Mouse (Mus musculus): Measurements from ENCODE around the gene Tbx6. TPM values are rescaled to one million over a fixed set of nuclear protein-coding genes. Genes with fewer than 3 reads are reported as not detected.

Tbx6 gene
- polyA plus RNA-seq, 1 experiment: 0.55 TPM

DNA sequence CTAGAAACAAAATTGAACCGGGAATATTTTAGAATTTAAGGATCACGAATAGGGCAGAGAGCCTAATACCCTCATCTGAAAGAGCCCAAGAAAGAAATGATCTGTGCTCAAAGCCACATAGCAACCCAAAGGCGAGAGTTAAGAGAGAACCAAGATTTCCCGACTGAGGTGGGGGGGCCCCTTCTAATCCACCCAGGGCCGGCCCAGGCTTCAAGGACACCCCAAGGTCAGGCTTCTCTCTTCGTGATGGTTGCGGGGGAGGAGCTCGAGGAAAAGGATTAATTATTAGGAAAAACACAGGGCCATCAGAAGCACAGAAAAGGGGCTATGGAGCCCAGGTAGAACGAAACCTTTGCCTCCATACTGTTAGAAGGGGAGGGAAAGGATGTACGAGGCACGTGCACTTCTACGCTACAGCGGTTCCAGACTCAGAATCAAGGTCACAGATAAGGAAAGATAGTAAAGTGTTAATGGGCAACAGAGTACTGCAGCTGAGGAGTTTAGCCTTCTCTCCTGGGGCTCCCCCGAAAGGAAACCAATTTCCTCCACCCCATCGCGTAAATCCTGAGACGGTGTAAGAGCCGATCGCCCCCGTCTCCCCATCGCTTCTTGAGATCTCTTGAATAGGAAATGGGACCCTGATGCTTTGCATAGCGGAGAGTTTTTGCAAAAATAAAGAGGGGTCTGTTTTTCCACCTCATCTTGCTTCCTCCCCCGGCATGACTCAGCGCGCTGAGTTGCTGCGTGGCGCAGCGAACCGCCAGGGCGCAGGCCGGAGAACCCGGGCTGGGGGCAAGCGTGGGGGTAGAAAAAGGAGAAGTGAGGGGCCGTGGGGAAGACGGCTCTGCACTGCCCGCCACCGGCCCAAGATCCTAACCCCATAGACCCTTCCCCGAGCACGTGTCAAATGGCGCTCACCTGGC is 17.1 kb downstream of the Tbx6 start:
- no peak for TF ChIP-seq GATA1 (IDR thresholded peaks at IDR 0.05; ENCODE audit: low read length)

DNA sequence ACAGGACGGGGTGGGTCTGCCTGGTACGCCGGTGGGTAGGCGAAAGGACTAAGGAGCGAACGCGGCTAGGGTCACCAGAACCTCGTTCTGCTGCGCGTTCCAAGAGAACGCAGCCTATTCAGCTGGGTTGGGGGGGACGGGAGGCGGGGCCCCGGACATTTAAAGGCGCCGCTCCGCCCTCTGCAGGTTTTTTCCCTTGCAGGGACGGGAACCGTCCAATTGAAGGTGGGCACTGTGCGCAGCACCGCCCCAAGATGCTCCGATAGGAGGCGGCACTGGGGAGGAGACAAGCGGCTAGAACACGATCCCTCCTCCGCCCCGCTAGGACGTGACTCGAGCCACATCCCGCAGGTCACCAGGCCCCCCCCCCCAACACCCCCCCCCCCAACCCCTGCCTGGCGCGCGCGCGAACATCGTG is 17.8 kb downstream of the Tbx6 start:
- no peak for TF ChIP-seq GATA1 (IDR thresholded peaks at IDR 0.05; ENCODE audit: low read length)

DNA sequence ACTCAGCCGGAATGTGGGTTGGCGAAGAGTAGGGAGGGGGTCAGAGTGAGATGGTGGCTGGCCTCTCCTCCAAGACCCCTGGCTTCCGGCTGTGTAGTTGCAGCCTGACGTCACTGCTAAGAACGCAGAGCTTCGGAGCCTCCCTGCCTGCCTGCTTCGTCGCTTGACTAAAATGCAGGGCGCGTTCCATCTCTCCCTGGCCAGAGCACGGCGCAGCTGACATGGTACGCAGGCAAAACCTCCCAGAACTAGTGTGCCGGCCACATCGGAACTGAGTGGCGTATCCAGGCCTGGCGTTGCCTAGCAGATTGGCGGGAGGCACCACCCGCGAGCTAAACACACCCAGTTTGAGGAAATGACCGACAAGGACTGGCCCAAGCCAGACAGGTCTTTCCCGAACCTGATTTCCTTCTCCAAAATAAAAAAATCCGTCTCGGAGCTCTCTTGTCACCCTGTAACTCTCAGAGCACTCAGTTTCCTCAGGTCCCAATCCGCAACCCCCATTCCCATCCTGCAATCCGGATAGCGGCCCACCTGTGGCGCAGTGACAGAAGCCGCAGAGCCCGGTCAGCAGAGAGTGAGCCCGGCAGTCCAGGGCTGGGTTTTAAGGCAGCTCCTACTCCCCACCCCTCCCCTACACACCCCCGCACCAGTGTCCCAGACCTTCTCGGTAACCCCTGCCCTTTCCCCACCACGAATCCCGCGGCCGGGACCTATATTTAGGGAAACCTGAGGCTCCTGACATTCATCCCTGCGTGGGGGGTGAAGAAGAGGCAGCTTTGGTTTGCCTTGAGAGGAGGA is 18.4 kb downstream of the Tbx6 start:
- no peak for TF ChIP-seq GATA1 (IDR thresholded peaks at IDR 0.05; ENCODE audit: low read length)

DNA sequence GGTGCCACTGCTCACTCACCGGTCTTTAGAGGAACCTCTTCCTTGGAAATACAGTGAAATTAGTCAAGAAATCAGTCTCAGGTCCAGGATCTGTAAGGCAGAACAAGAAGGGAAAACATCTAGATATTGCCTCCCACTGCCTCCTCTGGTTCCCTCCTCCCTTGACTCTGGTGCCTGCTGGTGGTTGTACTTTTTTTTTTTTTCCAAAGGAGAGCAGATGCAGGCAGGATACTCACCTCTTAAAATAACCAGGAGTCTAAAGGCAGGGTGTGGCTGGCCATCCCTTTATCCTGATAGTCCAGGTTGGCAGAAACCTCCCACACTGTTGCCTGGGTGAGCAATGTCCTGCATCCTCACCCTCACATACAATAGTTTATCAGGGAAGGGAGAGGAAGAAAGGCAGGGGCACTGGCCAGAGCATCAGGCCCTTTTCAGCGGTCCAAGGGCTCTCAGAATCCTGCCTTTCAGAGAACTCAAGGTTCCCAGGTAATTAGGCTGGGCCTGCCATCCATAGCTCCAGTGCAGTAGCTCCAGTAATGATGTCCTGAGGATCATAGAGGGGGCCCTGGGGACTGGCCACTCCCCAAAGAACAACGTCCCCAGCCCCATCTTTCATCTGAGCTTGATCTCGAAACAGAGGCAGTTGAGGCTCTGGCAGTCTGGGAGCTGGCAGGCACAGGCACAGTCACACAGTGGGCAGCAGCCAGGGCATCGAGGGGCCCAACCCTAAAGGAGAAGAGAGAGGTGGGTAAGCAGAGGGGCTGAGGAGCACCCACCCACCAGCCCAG is 19.2 kb downstream of the Tbx6 start:
- no peak for TF ChIP-seq GATA1 (IDR thresholded peaks at IDR 0.05; ENCODE audit: low read length)

DNA sequence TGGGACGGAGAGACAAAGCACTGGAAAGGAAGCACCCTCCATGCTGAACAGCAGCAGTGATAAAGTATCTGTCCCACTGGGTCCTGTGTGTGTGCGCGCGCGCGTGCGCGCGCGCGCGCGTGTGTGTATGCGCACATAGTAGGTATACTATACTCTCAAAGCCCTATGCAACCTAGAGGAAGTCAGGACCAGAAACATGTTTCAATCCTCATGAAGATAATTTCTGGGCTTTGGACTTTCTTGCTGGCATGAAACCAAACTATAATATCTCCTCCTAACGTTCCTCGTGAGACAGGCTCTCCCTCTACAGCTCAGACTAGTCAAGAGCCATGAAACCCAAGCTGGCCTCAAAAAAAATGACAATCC is 19.8 kb downstream of the Tbx6 start:
- TF ChIP-seq GATA1 (IDR thresholded peaks at IDR 0.05; ENCODE audit: low read length): no peak

DNA sequence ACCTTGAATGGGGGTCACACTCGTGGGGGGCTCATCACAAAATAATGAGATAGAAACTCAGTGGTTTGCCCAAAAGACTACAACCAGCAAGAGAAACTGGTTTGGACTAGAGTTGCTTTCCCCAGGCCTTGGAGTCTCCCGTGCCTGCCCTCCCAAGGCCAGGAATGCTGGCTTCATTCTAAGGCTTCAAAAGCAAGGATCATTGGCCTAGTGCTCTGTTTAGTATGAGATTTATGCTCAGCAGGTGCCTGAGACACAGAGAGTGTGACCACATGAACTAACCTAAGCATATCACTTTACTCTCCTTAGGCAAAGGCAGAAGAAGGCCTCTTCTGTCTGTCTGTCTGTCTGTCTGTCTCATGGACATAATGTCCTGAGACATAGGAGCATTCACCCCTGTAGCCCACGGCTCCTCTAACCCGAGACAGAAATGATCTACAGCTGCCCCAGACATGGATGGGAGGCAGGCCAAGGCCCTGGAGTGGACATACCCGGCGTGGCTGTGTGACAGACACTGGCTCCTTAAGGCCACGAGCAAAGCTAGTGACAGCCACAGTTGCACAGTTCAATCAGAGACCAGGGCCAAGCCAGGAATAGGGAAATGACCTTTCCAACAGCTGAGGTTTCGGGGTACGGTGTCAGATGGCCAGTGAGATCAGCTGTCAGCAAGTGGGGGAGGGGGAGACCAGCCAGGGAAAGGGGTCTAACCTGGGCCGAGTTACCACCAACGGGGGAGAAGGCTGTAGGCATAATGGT is 21.0 kb downstream of the Tbx6 start:
- TF ChIP-seq GATA1 (IDR thresholded peaks at IDR 0.05; ENCODE audit: low read length): no peak

DNA sequence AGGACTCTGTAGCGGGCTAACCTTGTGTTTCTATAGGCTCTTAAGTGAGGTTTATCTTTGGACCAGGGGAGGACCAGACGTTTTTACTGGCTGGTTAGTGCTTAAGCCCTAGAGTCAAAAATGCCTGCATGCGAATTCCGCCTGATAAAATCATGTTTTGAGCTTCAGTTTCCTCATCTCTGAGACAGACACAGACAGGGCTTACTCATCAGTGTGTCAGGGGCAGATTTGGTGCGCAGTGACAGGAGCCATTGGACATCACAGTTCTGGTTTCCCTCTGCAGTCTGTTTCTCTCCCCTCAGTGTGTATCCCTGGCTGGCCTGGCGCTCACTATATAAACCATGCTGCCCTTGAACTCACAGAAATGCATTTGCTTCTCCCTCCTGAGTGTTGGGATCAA is 21.9 kb downstream of the Tbx6 start:
- peak; percentile 26 for TF ChIP-seq GATA1 (IDR thresholded peaks at IDR 0.05; ENCODE audit: low read length)

DNA sequence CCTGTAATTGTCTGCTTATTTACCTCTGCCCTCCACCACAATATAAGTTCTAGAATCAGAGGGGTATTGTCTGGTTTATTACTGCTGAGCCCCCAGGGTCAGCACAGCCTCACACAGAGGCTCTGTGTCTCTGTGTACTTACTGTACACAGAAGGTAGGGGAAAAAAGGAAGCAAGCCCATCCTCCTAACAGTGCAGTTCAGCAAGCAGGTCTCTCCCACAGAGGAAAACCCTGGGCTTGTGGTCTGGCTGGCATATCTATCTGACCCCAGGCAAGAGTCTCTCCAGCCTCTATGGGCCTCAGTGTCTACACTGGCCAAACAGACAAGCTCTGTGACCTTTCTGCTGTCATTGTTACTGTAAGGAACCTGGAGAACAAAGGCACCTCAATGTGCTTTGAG is 22.5 kb downstream of the Tbx6 start:
- TF ChIP-seq GATA1 (IDR thresholded peaks at IDR 0.05; ENCODE audit: low read length): no peak

DNA sequence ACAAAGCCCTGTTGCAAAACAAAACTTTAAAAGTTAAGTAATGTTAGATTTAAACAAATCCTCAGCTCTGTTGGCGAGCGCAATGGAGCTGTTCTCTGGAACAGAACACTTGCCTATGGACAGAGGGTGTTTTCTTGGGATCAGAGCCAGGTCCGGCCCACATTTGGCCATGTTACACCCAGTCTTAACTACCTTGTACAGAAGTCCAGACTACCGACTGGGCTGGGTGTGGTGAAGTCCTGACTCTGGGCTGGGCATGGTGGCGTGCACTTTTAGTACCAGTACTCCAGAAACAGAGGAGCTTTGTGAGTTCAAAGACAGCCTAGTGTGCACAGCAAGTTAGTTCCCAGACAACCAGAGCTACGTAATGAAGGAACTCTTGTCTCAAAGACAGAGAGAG is 25.7 kb downstream of the Tbx6 start:
- no peak for TF ChIP-seq GATA1 (IDR thresholded peaks at IDR 0.05; ENCODE audit: low read length)

DNA sequence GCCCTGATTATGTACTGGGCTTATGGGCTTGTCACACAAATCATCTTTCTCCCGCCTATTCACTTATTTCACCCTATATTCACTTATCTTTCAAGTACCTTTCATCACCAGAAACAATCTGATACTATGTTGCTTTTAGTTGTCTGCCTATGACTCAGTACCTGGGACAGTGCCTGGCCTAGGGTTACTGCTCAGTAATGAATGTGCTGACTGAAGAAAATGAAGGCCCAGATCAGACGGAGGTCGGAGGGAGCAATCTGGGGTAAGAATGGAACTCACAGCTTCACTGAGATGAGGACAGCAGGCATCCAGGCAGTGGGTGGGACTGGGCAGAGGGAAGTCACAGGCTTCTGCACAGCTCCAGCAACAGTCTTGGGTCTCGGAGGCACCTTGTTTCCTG is 26.1 kb downstream of the Tbx6 start:
- TF ChIP-seq GATA1 (IDR thresholded peaks at IDR 0.05; ENCODE audit: low read length): no peak

DNA sequence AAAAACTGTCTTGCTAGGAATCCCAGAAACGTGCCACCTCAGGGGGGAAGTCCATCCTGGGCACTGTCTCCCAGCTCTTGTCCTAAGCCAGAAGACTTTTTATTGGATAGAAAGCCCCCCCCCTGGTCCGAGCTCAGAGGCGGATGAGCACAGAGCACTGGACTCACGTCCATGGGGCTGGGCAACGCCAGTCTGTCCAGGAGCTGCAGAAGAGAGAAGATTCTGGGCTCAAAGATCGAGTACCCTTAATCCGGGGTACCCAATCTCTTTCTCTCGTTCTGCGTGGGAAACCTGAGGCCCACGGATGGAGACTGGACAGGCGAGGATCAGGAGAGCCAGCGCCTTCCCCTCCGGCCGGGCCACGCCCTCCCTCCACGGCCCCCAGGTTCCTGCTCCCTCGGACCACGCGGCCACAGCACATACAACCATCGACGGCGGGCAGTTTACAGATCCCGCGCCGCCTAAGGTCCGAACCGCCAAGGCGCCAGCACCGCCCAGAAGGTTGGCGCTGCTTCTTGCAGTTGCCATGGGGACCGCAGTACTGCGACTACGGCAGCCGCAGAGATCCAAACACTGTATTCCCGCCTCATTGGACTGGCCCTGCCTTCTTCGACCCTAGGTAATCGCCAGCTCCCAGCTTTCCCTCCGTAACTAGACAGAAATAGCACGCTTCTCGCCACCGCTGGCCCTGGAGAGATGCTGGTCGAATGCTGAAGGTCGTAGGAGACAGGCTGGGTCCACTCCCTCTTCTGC is 27.6 kb downstream of the Tbx6 start:
- no peak for TF ChIP-seq GATA1 (IDR thresholded peaks at IDR 0.05; ENCODE audit: low read length)

DNA sequence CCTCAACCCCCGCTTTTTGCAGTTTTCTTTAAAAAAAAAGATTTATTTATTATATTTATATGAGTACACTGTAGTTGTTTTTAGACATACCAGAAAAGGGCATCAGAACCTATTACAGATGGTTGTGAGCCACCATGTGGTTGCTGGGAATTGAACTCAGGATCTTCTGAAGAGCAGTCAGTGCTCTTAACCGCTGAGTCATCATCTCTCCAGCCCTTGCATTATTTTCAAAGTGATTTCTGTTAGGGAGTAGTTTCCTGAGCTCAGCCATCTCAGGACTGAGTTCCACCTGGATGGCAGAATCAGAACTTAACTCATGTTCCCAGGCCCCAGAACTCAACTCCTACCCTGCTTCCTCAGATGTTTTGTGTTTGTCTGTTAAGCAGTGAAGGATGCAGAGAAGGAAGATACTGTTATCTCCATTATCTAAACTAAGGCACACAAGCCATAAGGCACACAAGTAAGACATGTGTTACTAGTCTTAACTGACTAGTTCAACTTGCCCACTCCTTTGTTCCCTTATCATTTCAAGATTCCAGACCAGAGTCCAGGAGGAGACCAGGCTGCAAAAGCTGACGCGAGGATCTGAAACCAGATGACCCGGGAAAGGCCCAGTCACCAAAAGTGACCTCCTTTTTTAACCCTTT is 28.6 kb downstream of the Tbx6 start:
- TF ChIP-seq GATA1 (IDR thresholded peaks at IDR 0.05; ENCODE audit: low read length): no peak

DNA sequence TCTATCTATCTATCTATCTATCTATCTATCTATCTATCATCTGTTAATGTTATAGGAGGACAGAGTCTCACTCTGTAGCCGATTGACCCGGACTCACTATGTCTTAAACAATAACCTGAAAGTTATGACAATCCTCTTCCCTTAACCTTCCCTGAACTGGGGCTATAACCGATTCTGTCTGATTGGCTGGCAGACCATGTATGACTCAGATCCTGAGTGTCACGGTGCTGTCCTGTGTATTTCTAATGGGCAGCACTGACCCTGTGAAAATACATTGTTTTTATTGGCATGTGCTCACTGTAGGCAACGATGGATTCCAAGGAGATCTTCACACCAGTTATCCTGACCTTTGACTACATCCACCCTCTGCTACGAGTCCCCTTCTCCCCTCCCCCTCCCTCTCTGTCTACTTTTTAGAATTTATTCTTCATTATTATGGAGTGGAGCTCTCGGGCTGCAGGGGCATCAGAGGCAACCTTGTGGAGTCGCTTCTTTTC is 34.5 kb downstream of the Tbx6 start:
- no peak for TF ChIP-seq GATA1 (IDR thresholded peaks at IDR 0.05; ENCODE audit: low read length)

DNA sequence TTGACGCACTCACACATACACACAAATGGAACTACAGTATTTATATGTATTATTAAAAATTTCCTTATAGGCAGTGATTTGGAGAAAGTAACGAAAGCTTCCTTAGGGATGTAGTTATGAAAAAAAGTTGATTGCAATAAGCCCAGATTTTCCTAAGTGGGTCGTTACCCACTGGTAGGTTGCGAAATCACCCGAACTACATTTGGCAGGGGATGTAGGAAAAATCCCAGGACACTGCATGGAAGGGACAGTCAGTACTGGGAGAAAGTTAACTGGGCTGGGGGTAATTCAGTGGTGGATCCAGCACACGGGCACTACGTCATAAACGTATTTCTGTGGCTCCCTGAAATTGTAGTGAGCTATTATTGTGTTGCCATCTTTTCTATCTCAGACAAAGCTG is 35.2 kb downstream of the Tbx6 start:
- no peak for TF ChIP-seq GATA1 (IDR thresholded peaks at IDR 0.05; ENCODE audit: low read length)

All from G1E-ER4 (cell line).